In genomic region chr7:30333436-30333835, GRCm38 (mm10) we compare ENCODE assay signal across 8 mouse cellular contexts. TPM values are rescaled to one million over a fixed set of nuclear protein-coding genes. Genes with fewer than 3 reads are reported as not detected.
DNase-seq lines count a peak whose midpoint lies in the region; ATAC-seq lines count a peak whose summit lies in the region.

No protein-coding gene starts in this region.

- no peaks in the 10 kb centered on the region for H3K9me3 ChIP-seq in hindbrain, embryonic 13.5 days
- no peaks in the 10 kb centered on the region for H3K9me3 ChIP-seq in hindbrain, embryonic 10.5 days
- no peaks in the 10 kb centered on the region for H3K9me3 ChIP-seq in embryonic facial prominence, embryonic 13.5 days

- peak; percentile 49 for ATAC-seq in hindbrain, embryonic 13.5 days (ENCODE audit: low FRiP score)
- 0 out of 2 replicates have a peak, but pooled peaks have one; percentile 11 for ATAC-seq in embryonic facial prominence, embryonic 13.5 days (ENCODE audit: insufficient number of reproducible peaks, insufficient read depth, low FRiP score, low TSS enrichment, low read depth)
- ATAC-seq in hematopoietic stem cell, adult 5-6 weeks (replicated peaks in 1 of 2; ENCODE audit: insufficient read depth in 1 of 2, low FRiP score in 2 of 2, low TSS enrichment in 1 of 2, low read depth in 1 of 2, poor library complexity in 2 of 2, severe bottlenecking in 2 of 2), result peak; percentile 19 to 43; a peak in 3 of 4 replicates
- ATAC-seq in erythroid progenitor cell, adult 5-6 weeks (replicated peaks; ENCODE audit: low FRiP score, poor library complexity, severe bottlenecking), result no peak

- DNase-seq in hindbrain, embryonic 10.5 days (ENCODE audit: low spot score), result no peak
- peak; percentile 62 for DNase-seq in Muller cell, postnatal 12 days (ENCODE audit: inconsistent ontology term)
- DNase-seq in left cerebral cortex, postnatal 14 days (ENCODE audit: low spot score in 2 of 2), result peak; percentile 87 to 92
- DNase-seq in right cerebral cortex, adult 2 months (ENCODE audit: low spot score in 2 of 2), result peak; percentile 81 to 88

- no peaks in the 10 kb centered on the region for H3K36me3 ChIP-seq in hindbrain, embryonic 13.5 days
- H3K36me3 ChIP-seq in hindbrain, embryonic 10.5 days, result no peaks in the 10 kb centered on the region
- H3K36me3 ChIP-seq in embryonic facial prominence, embryonic 13.5 days, result no peaks in the 10 kb centered on the region

- intact Hi-C loops in left cerebral cortex, postnatal 14 days (cut with DNase I), result no loop called here

- no peak overlapping the region for H3K4me3 ChIP-seq in hindbrain, embryonic 13.5 days
- H3K4me3 ChIP-seq in hindbrain, embryonic 10.5 days, result no peak overlapping the region
- no peak overlapping the region for H3K4me3 ChIP-seq in embryonic facial prominence, embryonic 13.5 days

- 55% methylated on average over 4 of the region's 4 CpGs for WGBS in hindbrain, embryonic 13.5 days
- WGBS in hindbrain, embryonic 10.5 days, result 77% methylated on average over 4 of the region's 4 CpGs
- WGBS in embryonic facial prominence, embryonic 13.5 days, result 29% methylated on average over 4 of the region's 4 CpGs

- peaks cover 39% of the 10 kb centered on the region for H3K27me3 ChIP-seq in hindbrain, embryonic 13.5 days
- peaks cover 39% of the 10 kb centered on the region for H3K27me3 ChIP-seq in hindbrain, embryonic 10.5 days (ENCODE audit: insufficient read depth, poor library complexity, severe bottlenecking)
- H3K27me3 ChIP-seq in embryonic facial prominence, embryonic 13.5 days, result peaks cover 26% of the 10 kb centered on the region

- H3K4me1 ChIP-seq in hindbrain, embryonic 13.5 days (replicated peaks), result peaks cover 38% of the 10 kb centered on the region
- H3K4me1 ChIP-seq in hindbrain, embryonic 10.5 days (replicated peaks), result peaks cover 16% of the 10 kb centered on the region
- peaks cover 20% of the 10 kb centered on the region for H3K4me1 ChIP-seq in embryonic facial prominence, embryonic 13.5 days

- no peak overlapping the region for H3K9ac ChIP-seq in hindbrain, embryonic 13.5 days
- H3K9ac ChIP-seq in embryonic facial prominence, embryonic 13.5 days, result peak overlapping the region; percentile 51; the same call in 1 of the 2 replicates

- H3K4me2 ChIP-seq in hindbrain, embryonic 13.5 days, result no peak overlapping the region
- H3K4me2 ChIP-seq in embryonic facial prominence, embryonic 13.5 days, result no peak overlapping the region; the same call in 1 of the 2 replicates

- peak overlapping the region; percentile 58; the same call in 1 of the 2 replicates for H3K27ac ChIP-seq in hindbrain, embryonic 13.5 days
- H3K27ac ChIP-seq in hindbrain, embryonic 10.5 days, result no peak overlapping the region
- peak overlapping the region; percentile 28; the same call in 1 of the 2 replicates for H3K27ac ChIP-seq in embryonic facial prominence, embryonic 13.5 days

RNA-seq across cellular contexts. Expression of gene Sdhaf1, which starts 9.7 kb away (rescaled TPM):
- 21.4 and 21.6 TPM in 2 replicates for polyA plus RNA-seq in hindbrain, embryonic 13.5 days (2015; fragmentation: Nextera tagmentation; extraction: Ambion mirVana)
- polyA plus RNA-seq in hindbrain, embryonic 10.5 days (2016; fragmentation: Nextera tagmentation; extraction: Ambion mirVana), result 19.6 and 23.1 TPM in 2 replicates
- polyA plus RNA-seq in embryonic facial prominence, embryonic 13.5 days (2015; fragmentation: Nextera tagmentation; extraction: Ambion mirVana), result 19.2 and 22.5 TPM in 2 replicates
- total RNA-seq in hematopoietic stem cell, adult 5-6 weeks (2017), result 8.3 and 11.9 TPM in 2 replicates
- total RNA-seq in left cerebral cortex, postnatal 14 days (2021), result 10 to 100 TPM in 1 of 2 experiments, 1 to 10 TPM in 1; 7.3 to 10.2 TPM
- total RNA-seq in erythroid progenitor cell, adult 5-6 weeks (2015; ENCODE audit: low replicate concordance), result 2.5 TPM in 1 of 2 replicates, not detected in the other
- total RNA-seq in erythroid progenitor cell, adult 5-6 weeks (2017; ENCODE audit: low replicate concordance), result 0.45 and 0.64 TPM in 2 replicates

RNA-seq across cellular contexts. Expression of gene E130208F15Rik, which starts 11.9 kb away (rescaled TPM):
- 0.36 TPM in 1 of 2 replicates, not detected in the other for polyA plus RNA-seq in hindbrain, embryonic 13.5 days (2015; fragmentation: Nextera tagmentation; extraction: Ambion mirVana)
- polyA plus RNA-seq in hindbrain, embryonic 10.5 days (2016; fragmentation: Nextera tagmentation; extraction: Ambion mirVana), result 1.6 and 3.7 TPM in 2 replicates
- polyA plus RNA-seq in embryonic facial prominence, embryonic 13.5 days (2015; fragmentation: Nextera tagmentation; extraction: Ambion mirVana), result 5.1 TPM in 1 of 2 replicates, not detected in the other
- total RNA-seq in hematopoietic stem cell, adult 5-6 weeks (2017), result 0.44 and 3.9 TPM in 2 replicates
- total RNA-seq in left cerebral cortex, postnatal 14 days (2021), result under 1 TPM; 0.40 to 0.44 TPM
- total RNA-seq in erythroid progenitor cell, adult 5-6 weeks (2015; ENCODE audit: low replicate concordance), result not detected in 2 replicates
- total RNA-seq in erythroid progenitor cell, adult 5-6 weeks (2017; ENCODE audit: low replicate concordance), result 0.39 TPM in 1 of 2 replicates, not detected in the other

RNA-seq across cellular contexts. Expression of gene Syne4, which starts 18.8 kb away (rescaled TPM):
- 13.1 and 16.8 TPM in 2 replicates for polyA plus RNA-seq in hindbrain, embryonic 13.5 days (2015; fragmentation: Nextera tagmentation; extraction: Ambion mirVana)
- polyA plus RNA-seq in hindbrain, embryonic 10.5 days (2016; fragmentation: Nextera tagmentation; extraction: Ambion mirVana), result 26.8 and 28.1 TPM in 2 replicates
- polyA plus RNA-seq in embryonic facial prominence, embryonic 13.5 days (2015; fragmentation: Nextera tagmentation; extraction: Ambion mirVana), result 54.6 and 59.4 TPM in 2 replicates
- total RNA-seq in hematopoietic stem cell, adult 5-6 weeks (2017), result 2.2 and 2.8 TPM in 2 replicates
- 1 to 10 TPM; 6.9 to 8.2 TPM for total RNA-seq in left cerebral cortex, postnatal 14 days (2021)
- total RNA-seq in erythroid progenitor cell, adult 5-6 weeks (2015; ENCODE audit: low replicate concordance), result not detected in 2 replicates
- total RNA-seq in erythroid progenitor cell, adult 5-6 weeks (2017; ENCODE audit: low replicate concordance), result not detected in 2 replicates

RNA-seq across cellular contexts. Expression of gene Alkbh6, which starts 24.9 kb away (rescaled TPM):
- 118 and 126 TPM in 2 replicates for polyA plus RNA-seq in hindbrain, embryonic 13.5 days (2015; fragmentation: Nextera tagmentation; extraction: Ambion mirVana)
- 93.6 and 117 TPM in 2 replicates for polyA plus RNA-seq in hindbrain, embryonic 10.5 days (2016; fragmentation: Nextera tagmentation; extraction: Ambion mirVana)
- 91.8 and 104 TPM in 2 replicates for polyA plus RNA-seq in embryonic facial prominence, embryonic 13.5 days (2015; fragmentation: Nextera tagmentation; extraction: Ambion mirVana)
- total RNA-seq in hematopoietic stem cell, adult 5-6 weeks (2017), result 30.5 and 41.4 TPM in 2 replicates
- 10 to 100 TPM; 53.4 to 55.3 TPM for total RNA-seq in left cerebral cortex, postnatal 14 days (2021)
- total RNA-seq in erythroid progenitor cell, adult 5-6 weeks (2015; ENCODE audit: low replicate concordance), result 2.5 and 11.3 TPM in 2 replicates
- total RNA-seq in erythroid progenitor cell, adult 5-6 weeks (2017; ENCODE audit: low replicate concordance), result 4.2 TPM in 1 of 2 replicates, not detected in the other

RNA-seq across cellular contexts. Expression of gene Lrfn3, which starts 29.1 kb away (rescaled TPM):
- polyA plus RNA-seq in hindbrain, embryonic 13.5 days (2015; fragmentation: Nextera tagmentation; extraction: Ambion mirVana), result 13.2 and 13.4 TPM in 2 replicates
- polyA plus RNA-seq in hindbrain, embryonic 10.5 days (2016; fragmentation: Nextera tagmentation; extraction: Ambion mirVana), result 5.5 and 7.8 TPM in 2 replicates
- 5.8 and 7.5 TPM in 2 replicates for polyA plus RNA-seq in embryonic facial prominence, embryonic 13.5 days (2015; fragmentation: Nextera tagmentation; extraction: Ambion mirVana)
- total RNA-seq in hematopoietic stem cell, adult 5-6 weeks (2017), result not detected in 2 replicates
- total RNA-seq in left cerebral cortex, postnatal 14 days (2021), result 10 to 100 TPM; 39.1 to 42.5 TPM
- not detected in 2 replicates for total RNA-seq in erythroid progenitor cell, adult 5-6 weeks (2015; ENCODE audit: low replicate concordance)
- total RNA-seq in erythroid progenitor cell, adult 5-6 weeks (2017; ENCODE audit: low replicate concordance), result not detected in 2 replicates
